Mouse (Mus musculus): ENCODE measurements around the gene Arv1. TPM values are rescaled to one million over a fixed set of nuclear protein-coding genes. Genes with fewer than 3 reads are reported as not detected.

The Arv1 gene
- total and polyA plus RNA-seq, 3 experiments: 9.7 to 22.0 (median 11.9) TPM

- no peaks in the 10 kb centered on the region for H3K4me1 ChIP-seq (ENCODE audit: control insufficient read depth in 1 of 2, insufficient read depth in 2 of 2)
- in situ Hi-C loops (cut with MboI; ENCODE audit: low pct_ligation_motif_present, low pct_unique_long_range_greater_than_20kb, low sequenced_read_pairs): no loop called here
- no peak overlapping the region for H3K4me3 ChIP-seq (replicated peaks in 1 of 3; ENCODE audit: low read depth in 2 of 3, low read length in 2 of 3, poor library complexity in 1 of 3)
- H3K79me2 ChIP-seq (replicated peaks; ENCODE audit: control insufficient read depth, extremely low read depth, insufficient read depth, poor library complexity, severe bottlenecking): no peaks in the 10 kb centered on the region
- H3K9me3 ChIP-seq (replicated peaks; ENCODE audit: low read length): no peaks in the 10 kb centered on the region
- dilution Hi-C loops (cut with MboI; ENCODE audit: extremely low pct_ligation_motif_present, extremely low pct_unique_long_range_greater_than_20kb, low sequenced_read_pairs): no loop called here
- no peak for DNase-seq (ENCODE audit: extremely low read depth)
- no peak overlapping the region for H3K4me2 ChIP-seq (ENCODE audit: insufficient read depth, low read depth, poor library complexity, severe bottlenecking)
- H3K27me3 ChIP-seq (replicated peaks): no peaks in the 10 kb centered on the region
- TF ChIP-seq PAX5 (IDR thresholded peaks at IDR 0.05; ENCODE audit: low read length): no peak
- TF ChIP-seq UBTF (IDR thresholded peaks at IDR 0.05; ENCODE audit: low read depth, low read length): no peak
- no peak for TF ChIP-seq ZMIZ1 (IDR thresholded peaks at IDR 0.05; ENCODE audit: low read depth, low read length)
- no peak for TF ChIP-seq MYC (IDR thresholded peaks at IDR 0.05; ENCODE audit: low read depth, low read length)
- no peak for TF ChIP-seq USF1 (IDR thresholded peaks at IDR 0.05; ENCODE audit: low read depth, low read length)
- no peak for TF ChIP-seq TBP (conservative IDR thresholded peaks at IDR 0.05; ENCODE audit: low read depth, low read length)
- TF ChIP-seq NELFE (IDR thresholded peaks at IDR 0.05; ENCODE audit: low read depth, low read length): no peak
- TF ChIP-seq HCFC1 (IDR thresholded peaks at IDR 0.05; ENCODE audit: low read depth, low read length): no peak
- TF ChIP-seq MEF2A (IDR thresholded peaks at IDR 0.05; ENCODE audit: borderline replicate concordance, low read depth, low read length): no peak
- TF ChIP-seq SIN3A (IDR thresholded peaks at IDR 0.05; ENCODE audit: low read length): no peak
- no peak for TF ChIP-seq ZNF384 (IDR thresholded peaks at IDR 0.05; ENCODE audit: low read depth, low read length)
- no peak for TF ChIP-seq JUN (IDR thresholded peaks at IDR 0.05; ENCODE audit: insufficient read depth, low read depth, low read length)
- no peak for TF ChIP-seq CTCF (conservative IDR thresholded peaks at IDR 0.05 in 1 of 2, IDR thresholded peaks at IDR 0.05 in 1 of 2; ENCODE audit: low read depth in 2 of 2, low read length in 2 of 2)
- TF ChIP-seq MAFK (IDR thresholded peaks at IDR 0.05; ENCODE audit: insufficient replicate concordance, low read length): no peak
- no peak for TF ChIP-seq NRF1 (IDR thresholded peaks at IDR 0.05; ENCODE audit: low read depth, low read length)
- no peak for TF ChIP-seq POLR2AphosphoS2 (IDR thresholded peaks at IDR 0.05; ENCODE audit: low read depth, low read length)
- peaks cover 30 to 70% of the 10 kb centered on the region in 2 experiments for H3K36me3 ChIP-seq (replicated peaks in 1 of 2; ENCODE audit: control insufficient read depth in 1 of 2, insufficient read depth in 1 of 2, low read length in 1 of 2)
- H3K9ac ChIP-seq (ENCODE audit: insufficient read depth, low read depth): no peak overlapping the region
- no peak overlapping the region for H3K27ac ChIP-seq (ENCODE audit: insufficient read depth, low read depth)
These were observed 49.6 kb upstream of the Arv1 start for GRCm38 (mm10) chr8:124672345-124672744.

- H3K9me3 ChIP-seq (replicated peaks; ENCODE audit: low read length): no peaks in the 10 kb centered on the region
- no peak for DNase-seq (ENCODE audit: extremely low read depth)
- H3K27ac ChIP-seq (ENCODE audit: insufficient read depth, low read depth): no peak overlapping the region
- dilution Hi-C loops (cut with MboI; ENCODE audit: extremely low pct_ligation_motif_present, extremely low pct_unique_long_range_greater_than_20kb, low sequenced_read_pairs) (no loop called here), in situ Hi-C loops (cut with MboI; ENCODE audit: low pct_ligation_motif_present, low pct_unique_long_range_greater_than_20kb, low sequenced_read_pairs) (no loop called here)
- no peak overlapping the region for H3K9ac ChIP-seq (ENCODE audit: insufficient read depth, low read depth)
- H3K4me2 ChIP-seq (ENCODE audit: insufficient read depth, low read depth, poor library complexity, severe bottlenecking): no peak overlapping the region
- H3K4me3 ChIP-seq (replicated peaks in 1 of 3; ENCODE audit: low read depth in 2 of 3, low read length in 2 of 3, poor library complexity in 1 of 3): no peak overlapping the region
- no peaks in the 10 kb centered on the region for H3K27me3 ChIP-seq (replicated peaks)
- TF ChIP-seq ZNF384 (IDR thresholded peaks at IDR 0.05; ENCODE audit: low read depth, low read length) (no peak), CTCF (conservative IDR thresholded peaks at IDR 0.05 in 1 of 2, IDR thresholded peaks at IDR 0.05 in 1 of 2; ENCODE audit: low read depth in 2 of 2, low read length in 2 of 2) (no peak), TCF12 (IDR thresholded peaks at IDR 0.05; ENCODE audit: low read depth, low read length) (no peak), ZMIZ1 (IDR thresholded peaks at IDR 0.05; ENCODE audit: low read depth, low read length) (no peak)
- peaks cover 0 to 3% of the 10 kb centered on the region in 2 experiments; a peak in 1 of 4 replicates for H3K4me1 ChIP-seq (ENCODE audit: control insufficient read depth in 1 of 2, insufficient read depth in 2 of 2)
- H3K36me3 ChIP-seq (replicated peaks in 1 of 2; ENCODE audit: control insufficient read depth in 1 of 2, insufficient read depth in 1 of 2, low read length in 1 of 2): peaks cover 60 to 95% of the 10 kb centered on the region in 2 experiments
- no peaks in the 10 kb centered on the region for H3K79me2 ChIP-seq (replicated peaks; ENCODE audit: control insufficient read depth, extremely low read depth, insufficient read depth, poor library complexity, severe bottlenecking)
These were observed 45.3 kb upstream of the Arv1 start for GRCm38 (mm10) chr8:124676661-124677060.

Data from CH12.LX (cell line).